Mouse (Mus musculus): ENCODE results near the gene Shh. TPM values are rescaled to one million over a fixed set of nuclear protein-coding genes. Genes with fewer than 3 reads are reported as not detected.

Gene Shh
- polyA plus RNA-seq, 1 experiment from 2014 or later = 0.47 TPM

DNA sequence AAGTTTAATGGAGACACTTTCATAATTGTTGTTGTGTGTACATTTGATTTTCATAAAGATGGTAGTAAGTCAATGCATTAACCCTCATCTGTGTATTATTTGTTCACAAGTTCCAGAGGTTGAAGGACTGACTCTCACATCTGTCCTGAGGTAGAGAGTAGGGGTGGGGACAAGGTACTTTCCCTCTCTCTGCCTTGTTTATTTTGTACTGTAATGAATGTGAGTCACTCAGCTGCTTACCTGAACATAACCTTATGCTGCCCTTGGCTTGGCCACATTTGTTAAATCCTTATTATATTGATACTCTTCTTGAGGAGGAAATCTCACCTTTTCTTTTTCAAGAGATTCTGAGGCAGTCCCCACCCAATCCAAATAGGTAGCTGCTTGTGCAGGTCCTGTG is 51.0 kb downstream of the Shh start:
- ATAC-seq (ENCODE audit: low read depth) (no peak), DNase-seq (ENCODE audit: low spot score) (no peak)
- H3K4me2 ChIP-seq (ENCODE audit: low read depth, low read length) = no peak overlapping the region
- peaks cover 89% of the 10 kb centered on the region for H3K36me3 ChIP-seq (ENCODE audit: control insufficient read depth, insufficient read depth, low read length)
- no peaks in the 10 kb centered on the region for H3K9me3 ChIP-seq (ENCODE audit: control insufficient read depth, low read length)
- H3K4me1 ChIP-seq (ENCODE audit: control insufficient read depth, insufficient read depth, low read length) = no peaks in the 10 kb centered on the region
- H3K9ac ChIP-seq (ENCODE audit: low read depth, low read length) = no peak overlapping the region; the same call in 1 of the 2 replicates
- no peaks in the 10 kb centered on the region for H3K27me3 ChIP-seq (replicated peaks; ENCODE audit: control insufficient read depth, insufficient read depth, low read length)
- no peak overlapping the region for H3K4me3 ChIP-seq (ENCODE audit: low read depth, low read length)
- H3K27ac ChIP-seq (replicated peaks; ENCODE audit: low read depth, low read length) = no peak overlapping the region

DNA sequence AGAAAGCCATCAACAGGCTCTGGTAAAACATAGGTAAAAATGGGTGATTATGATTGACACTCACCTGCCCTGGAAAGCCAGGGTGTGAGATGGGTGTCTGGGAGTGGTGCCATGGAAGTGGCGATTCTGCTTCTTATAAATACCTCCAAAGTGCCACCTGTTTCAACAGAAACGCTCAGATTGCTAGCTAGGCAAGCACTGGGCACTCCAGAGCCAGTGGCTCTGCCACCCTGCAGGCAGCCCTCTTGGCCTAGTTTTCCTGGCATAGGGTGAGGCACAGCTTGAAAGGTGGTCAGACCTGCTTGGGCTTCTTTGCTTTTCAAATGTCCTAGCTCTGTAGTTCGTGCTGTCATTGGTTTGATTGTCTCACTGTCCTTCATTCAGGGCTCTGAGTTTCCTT is 53.0 kb downstream of the Shh start:
- Histone ChIP-seq H3K27me3 (replicated peaks; ENCODE audit: control insufficient read depth, insufficient read depth, low read length) (no peaks in the 10 kb centered on the region), H3K4me2 (ENCODE audit: low read depth, low read length) (no peak overlapping the region), H3K27ac (replicated peaks; ENCODE audit: low read depth, low read length) (no peak overlapping the region), H3K36me3 (ENCODE audit: control insufficient read depth, insufficient read depth, low read length) (peaks cover 93% of the 10 kb centered on the region), H3K4me3 (ENCODE audit: low read depth, low read length) (no peak overlapping the region), H3K9me3 (ENCODE audit: control insufficient read depth, low read length) (no peaks in the 10 kb centered on the region), H3K9ac (ENCODE audit: low read depth, low read length) (no peak overlapping the region), H3K4me1 (ENCODE audit: control insufficient read depth, insufficient read depth, low read length) (no peaks in the 10 kb centered on the region)
- DNase-seq (ENCODE audit: low spot score) (no peak), ATAC-seq (ENCODE audit: low read depth) (no peak)
- 93% methylated on average over 3 of the region's 3 CpGs for WGBS

DNA sequence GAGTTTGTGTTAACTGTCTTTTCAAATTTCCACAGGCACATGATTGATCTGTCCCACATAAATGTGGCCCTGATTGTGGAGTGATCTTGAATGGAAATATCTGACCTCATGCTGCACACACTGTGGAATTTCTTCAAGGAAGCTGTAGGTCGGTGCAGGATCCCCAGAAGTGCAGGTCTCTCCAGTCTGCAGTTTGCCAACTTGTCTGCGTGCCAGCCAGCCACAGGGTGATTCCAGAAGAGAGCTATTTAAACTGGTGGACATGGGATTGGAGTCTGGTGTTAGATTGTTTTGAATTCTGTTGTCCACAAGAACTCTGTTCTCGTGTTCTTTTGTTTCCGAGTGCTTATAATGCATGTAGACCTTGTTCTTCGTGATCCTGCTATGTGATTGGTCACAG is 53.5 kb downstream of the Shh start:
- H3K4me3 ChIP-seq (ENCODE audit: low read depth, low read length) = no peak overlapping the region
- no peak overlapping the region for H3K9ac ChIP-seq (ENCODE audit: low read depth, low read length)
- no peak overlapping the region for H3K27ac ChIP-seq (replicated peaks; ENCODE audit: low read depth, low read length)
- no peaks in the 10 kb centered on the region for H3K9me3 ChIP-seq (ENCODE audit: control insufficient read depth, low read length)
- ATAC-seq (ENCODE audit: low read depth) (no peak), DNase-seq (ENCODE audit: low spot score) (no peak)
- H3K36me3 ChIP-seq (ENCODE audit: control insufficient read depth, insufficient read depth, low read length) = peaks cover 94% of the 10 kb centered on the region
- WGBS = 80% methylated on average over 5 of the region's 5 CpGs
- no peak overlapping the region for H3K4me2 ChIP-seq (ENCODE audit: low read depth, low read length)
- no peaks in the 10 kb centered on the region for H3K4me1 ChIP-seq (ENCODE audit: control insufficient read depth, insufficient read depth, low read length)
- no peaks in the 10 kb centered on the region for H3K27me3 ChIP-seq (replicated peaks; ENCODE audit: control insufficient read depth, insufficient read depth, low read length)

DNA sequence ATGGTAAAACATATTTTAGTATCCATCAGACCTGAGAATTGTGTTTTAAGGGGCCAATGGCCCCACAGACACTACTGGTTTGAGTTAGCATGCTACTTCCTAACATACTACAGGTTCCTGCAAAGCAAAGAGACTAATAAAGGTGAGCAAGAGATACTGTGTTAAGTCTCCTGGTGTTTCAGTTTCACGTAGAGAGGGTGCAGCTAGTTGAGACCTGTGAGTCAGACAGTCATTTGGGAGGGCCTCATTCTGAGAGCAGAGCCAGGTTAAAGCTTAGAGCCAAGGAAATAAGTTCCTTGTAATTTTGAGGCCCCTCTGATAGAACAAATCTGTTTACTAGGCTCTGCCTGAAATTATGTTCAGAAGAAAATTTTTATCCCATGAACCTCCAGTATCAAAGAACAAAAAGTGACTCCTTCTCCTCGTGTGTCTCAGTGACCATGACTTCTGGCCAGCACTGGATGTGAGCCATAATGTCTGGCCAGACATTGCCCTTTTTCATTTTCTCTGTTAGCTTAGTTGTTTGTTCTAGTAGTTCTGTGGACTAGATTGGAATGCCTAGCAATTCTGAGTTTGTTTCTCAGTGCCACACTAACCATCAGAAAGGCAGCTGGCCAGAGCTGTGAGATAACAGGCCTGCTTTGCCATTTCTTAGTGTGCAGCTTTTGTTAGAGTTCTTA is 54.9 kb downstream of the Shh start:
- Histone ChIP-seq H3K9me3 (ENCODE audit: control insufficient read depth, low read length) (no peaks in the 10 kb centered on the region), H3K4me2 (ENCODE audit: low read depth, low read length) (no peak overlapping the region), H3K4me3 (ENCODE audit: low read depth, low read length) (no peak overlapping the region), H3K27ac (replicated peaks; ENCODE audit: low read depth, low read length) (no peak overlapping the region), H3K36me3 (ENCODE audit: control insufficient read depth, insufficient read depth, low read length) (peaks cover 89% of the 10 kb centered on the region), H3K27me3 (replicated peaks; ENCODE audit: control insufficient read depth, insufficient read depth, low read length) (no peaks in the 10 kb centered on the region), H3K4me1 (ENCODE audit: control insufficient read depth, insufficient read depth, low read length) (no peaks in the 10 kb centered on the region), H3K9ac (ENCODE audit: low read depth, low read length) (no peak overlapping the region)
- no peak for DNase-seq (ENCODE audit: low spot score)
- ATAC-seq (ENCODE audit: low read depth) = no peak
- 83% methylated on average over 2 of the region's 2 CpGs for WGBS

Other genes with a start within 250 kb of the Shh start
- 1.4 and 1.7 TPM in 2 replicates for gene Cnpy1, start 221.4 kb downstream of the Shh start, polyA plus RNA-seq (2014; fragmentation: Nextera tagmentation; extraction: Ambion mirVana)
- 15.0 and 15.7 TPM in 2 replicates for gene Rbm33, start 150.1 kb downstream of the Shh start, polyA plus RNA-seq (2014; fragmentation: Nextera tagmentation; extraction: Ambion mirVana)